Mouse (Mus musculus) thymus, adult 2 months (tissue): ENCODE data around the gene P2ry6.

Source experiments
- CTCF ChIP-seq: fragments of 200-500 bp; IDR thresholded peaks from 2 replicates; pipeline ENCODE4 v1.5.1; 2012; ENCODE audit warnings: mild to moderate bottlenecking, control low read depth, low read length, moderate library complexity, borderline replicate concordance; ENCODE audit not compliant: control insufficient read depth, poor library complexity, insufficient read depth; ENCODE audit errors: extremely low read depth
- POLR2A ChIP-seq: fragments of 200-500 bp; IDR thresholded peaks from 2 replicates; pipeline ENCODE4 v1.6.1; 2012; ENCODE audit warnings: mild to moderate bottlenecking, low read length, control low read depth, moderate library complexity; ENCODE audit not compliant: control insufficient read depth, poor library complexity, insufficient read depth; ENCODE audit errors: extremely low read depth

DNA sequence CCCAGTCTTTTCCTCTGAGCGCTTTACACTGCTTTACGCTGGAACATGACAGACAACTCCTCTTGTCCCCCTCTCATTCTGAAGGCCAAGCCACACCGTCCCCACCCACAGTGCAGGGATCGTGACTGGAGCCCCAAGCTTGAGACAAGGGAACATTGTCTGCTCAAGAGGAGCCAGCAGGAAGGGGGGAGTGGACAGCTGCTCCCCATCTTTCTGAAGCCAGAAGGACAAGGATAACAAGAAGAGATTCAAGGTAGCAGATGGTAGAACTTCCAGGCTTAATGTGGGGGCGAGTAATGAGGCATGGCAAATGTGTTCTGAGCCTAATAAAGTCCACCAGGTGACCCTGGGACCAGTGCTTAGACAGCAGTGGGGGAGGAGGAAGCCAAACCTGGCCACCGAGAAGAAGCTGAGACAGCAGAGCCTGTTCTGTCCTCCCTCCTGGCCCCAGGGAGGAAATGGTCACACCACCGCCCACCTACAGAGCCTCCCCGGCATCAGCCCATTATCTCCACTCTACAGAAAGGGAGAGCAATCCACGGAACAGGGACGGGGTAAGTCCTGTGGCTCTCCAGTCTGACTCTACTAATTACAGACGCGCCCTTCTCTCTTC lies 48.0 kb downstream of the P2ry6 start:
- TF ChIP-seq CTCF (no peak), POLR2A (no peak)
